Mouse (Mus musculus): ENCODE results near the gene Tagap1. TPM values are rescaled to one million over a fixed set of nuclear protein-coding genes. Genes with fewer than 3 reads are reported as not detected.
"Not testable (repeated sequence)": the region's sequence is repeated elsewhere in the genome, so short reads cannot be mapped to it uniquely, and the experiment has no call there.

Gene Tagap1
- polyA plus RNA-seq, 1 experiment = 6.4 TPM

GRCm38 (mm10) chr17:6980144-6980543, 19.2 kb upstream of the Tagap1 start:
- H3K79me3 ChIP-seq (ENCODE audit: low read depth); H3K79me2 ChIP-seq (ENCODE audit: control insufficient read depth, insufficient read depth); H3K4me3 ChIP-seq (ENCODE audit: insufficient read depth, poor library complexity, severe bottlenecking); H3ac ChIP-seq (ENCODE audit: control insufficient read depth, insufficient read length, low read depth); H3K36me3 ChIP-seq (ENCODE audit: control insufficient read depth, insufficient read depth); H3K27me3 ChIP-seq (ENCODE audit: control insufficient read depth, insufficient read depth, insufficient read length): not testable (repeated sequence)

- not testable (repeated sequence) for H3K4me3 ChIP-seq (ENCODE audit: insufficient read depth, poor library complexity, severe bottlenecking); H3K79me3 ChIP-seq (ENCODE audit: low read depth); H3K79me2 ChIP-seq (ENCODE audit: control insufficient read depth, insufficient read depth); H3K36me3 ChIP-seq (ENCODE audit: control insufficient read depth, insufficient read depth); H3K27me3 ChIP-seq (ENCODE audit: control insufficient read depth, insufficient read depth, insufficient read length); H3ac ChIP-seq (ENCODE audit: control insufficient read depth, insufficient read length, low read depth)
Measured at GRCm38 (mm10) chr17:6979380-6979779, 18.4 kb upstream of the Tagap1 start.

GRCm38 (mm10) chr17:6978287-6979248, 17.6 kb upstream of the Tagap1 start, which contains the start of gene Gm49721:
Gene Gm49721, plus strand, starts transcription at chr17:6978904.
- not testable (repeated sequence) for H3K79me3 ChIP-seq (ENCODE audit: low read depth); H3ac ChIP-seq (ENCODE audit: control insufficient read depth, insufficient read length, low read depth); H3K4me3 ChIP-seq (ENCODE audit: insufficient read depth, poor library complexity, severe bottlenecking); H3K36me3 ChIP-seq (ENCODE audit: control insufficient read depth, insufficient read depth); H3K27me3 ChIP-seq (ENCODE audit: control insufficient read depth, insufficient read depth, insufficient read length); H3K79me2 ChIP-seq (ENCODE audit: control insufficient read depth, insufficient read depth)

GRCm38 (mm10) chr17:6974985-6975384, 14.0 kb upstream of the Tagap1 start:
- H3K4me3 ChIP-seq (ENCODE audit: insufficient read depth, poor library complexity, severe bottlenecking); H3K36me3 ChIP-seq (ENCODE audit: control insufficient read depth, insufficient read depth); H3K79me3 ChIP-seq (ENCODE audit: low read depth): not testable (repeated sequence)

GRCm38 (mm10) chr17:6972836-6973396, 12.0 kb upstream of the Tagap1 start:
- not testable (repeated sequence) for H3K4me3 ChIP-seq (ENCODE audit: insufficient read depth, poor library complexity, severe bottlenecking); H3ac ChIP-seq (ENCODE audit: control insufficient read depth, insufficient read length, low read depth); H3K36me3 ChIP-seq (ENCODE audit: control insufficient read depth, insufficient read depth); H3K79me2 ChIP-seq (ENCODE audit: control insufficient read depth, insufficient read depth); H3K79me3 ChIP-seq (ENCODE audit: low read depth); H3K27me3 ChIP-seq (ENCODE audit: control insufficient read depth, insufficient read depth, insufficient read length)

More at GRCm38 (mm10) chr17:6974985-6975384, 14.0 kb upstream of the Tagap1 start:
- not testable (repeated sequence) for H3K27me3 ChIP-seq (ENCODE audit: control insufficient read depth, insufficient read depth, insufficient read length); H3K79me2 ChIP-seq (ENCODE audit: control insufficient read depth, insufficient read depth); H3ac ChIP-seq (ENCODE audit: control insufficient read depth, insufficient read length, low read depth)

- not testable (repeated sequence) for H3K27me3 ChIP-seq (ENCODE audit: control insufficient read depth, insufficient read depth, insufficient read length); H3ac ChIP-seq (ENCODE audit: control insufficient read depth, insufficient read length, low read depth); H3K79me2 ChIP-seq (ENCODE audit: control insufficient read depth, insufficient read depth); H3K4me3 ChIP-seq (ENCODE audit: insufficient read depth, poor library complexity, severe bottlenecking); H3K36me3 ChIP-seq (ENCODE audit: control insufficient read depth, insufficient read depth); H3K79me3 ChIP-seq (ENCODE audit: low read depth)
Measured at GRCm38 (mm10) chr17:6971238-6971637, 10.3 kb upstream of the Tagap1 start.

GRCm38 (mm10) chr17:6970334-6970733, 9.4 kb upstream of the Tagap1 start, which contains the start of gene Rnaset2b:
Gene Rnaset2b, plus strand, starts transcription at chr17:6970634.
- H3K79me2 ChIP-seq (ENCODE audit: control insufficient read depth, insufficient read depth); H3K27me3 ChIP-seq (ENCODE audit: control insufficient read depth, insufficient read depth, insufficient read length); H3K36me3 ChIP-seq (ENCODE audit: control insufficient read depth, insufficient read depth): not testable (repeated sequence)

GRCm38 (mm10) chr17:6967673-6968072, 6.7 kb upstream of the Tagap1 start:
- H3K79me3 ChIP-seq (ENCODE audit: low read depth); H3ac ChIP-seq (ENCODE audit: control insufficient read depth, insufficient read length, low read depth); H3K36me3 ChIP-seq (ENCODE audit: control insufficient read depth, insufficient read depth); H3K4me3 ChIP-seq (ENCODE audit: insufficient read depth, poor library complexity, severe bottlenecking); H3K27me3 ChIP-seq (ENCODE audit: control insufficient read depth, insufficient read depth, insufficient read length); H3K79me2 ChIP-seq (ENCODE audit: control insufficient read depth, insufficient read depth): not testable (repeated sequence)

More at GRCm38 (mm10) chr17:6970334-6970733, 9.4 kb upstream of the Tagap1 start, which contains the start of gene Rnaset2b:
- not testable (repeated sequence) for H3ac ChIP-seq (ENCODE audit: control insufficient read depth, insufficient read length, low read depth); H3K79me3 ChIP-seq (ENCODE audit: low read depth); H3K4me3 ChIP-seq (ENCODE audit: insufficient read depth, poor library complexity, severe bottlenecking)

- not testable (repeated sequence) for H3K79me2 ChIP-seq (ENCODE audit: control insufficient read depth, insufficient read depth); H3ac ChIP-seq (ENCODE audit: control insufficient read depth, insufficient read length, low read depth); H3K27me3 ChIP-seq (ENCODE audit: control insufficient read depth, insufficient read depth, insufficient read length); H3K79me3 ChIP-seq (ENCODE audit: low read depth); H3K4me3 ChIP-seq (ENCODE audit: insufficient read depth, poor library complexity, severe bottlenecking); H3K36me3 ChIP-seq (ENCODE audit: control insufficient read depth, insufficient read depth)
Measured at GRCm38 (mm10) chr17:6965364-6965763, 4.4 kb upstream of the Tagap1 start.

GRCm38 (mm10) chr17:6962936-6963335, 2.0 kb upstream of the Tagap1 start:
- not testable (repeated sequence) for H3K4me3 ChIP-seq (ENCODE audit: insufficient read depth, poor library complexity, severe bottlenecking); H3ac ChIP-seq (ENCODE audit: control insufficient read depth, insufficient read length, low read depth); H3K79me3 ChIP-seq (ENCODE audit: low read depth); H3K36me3 ChIP-seq (ENCODE audit: control insufficient read depth, insufficient read depth); H3K79me2 ChIP-seq (ENCODE audit: control insufficient read depth, insufficient read depth); H3K27me3 ChIP-seq (ENCODE audit: control insufficient read depth, insufficient read depth, insufficient read length)

- H3K27me3 ChIP-seq (ENCODE audit: control insufficient read depth, insufficient read depth, insufficient read length); H3K4me3 ChIP-seq (ENCODE audit: insufficient read depth, poor library complexity, severe bottlenecking); H3K79me3 ChIP-seq (ENCODE audit: low read depth); H3K36me3 ChIP-seq (ENCODE audit: control insufficient read depth, insufficient read depth); H3ac ChIP-seq (ENCODE audit: control insufficient read depth, insufficient read length, low read depth); H3K79me2 ChIP-seq (ENCODE audit: control insufficient read depth, insufficient read depth): not testable (repeated sequence)
Measured at GRCm38 (mm10) chr17:6962339-6962738, 1.4 kb upstream of the Tagap1 start.

All from C2C12 (cell line).